Mouse (Mus musculus) pancreas, adult 10 weeks (tissue): Measurements from ENCODE around the gene Tdp1. TPM values are rescaled to one million over a fixed set of nuclear protein-coding genes. Genes with fewer than 3 reads are reported as not detected.

Experiments used
- polyA plus RNA-seq: library from polyadenylated mRNA; stranded (reverse); fragments of 350-450 nt; fragmentation: Illumina TruSeq; extraction: RNeasy Lipid Tissue Mini Kit (QIAGEN cat#74804); gene quantifications from one replicate; pipeline ENCODE4 v1.2.3, GENCODE M21; 2015; ENCODE audit warnings: low read depth, low replicate concordance; ENCODE audit not compliant: insufficient read depth

The Tdp1 gene
- polyA plus RNA-seq: 4.9 TPM

DNA sequence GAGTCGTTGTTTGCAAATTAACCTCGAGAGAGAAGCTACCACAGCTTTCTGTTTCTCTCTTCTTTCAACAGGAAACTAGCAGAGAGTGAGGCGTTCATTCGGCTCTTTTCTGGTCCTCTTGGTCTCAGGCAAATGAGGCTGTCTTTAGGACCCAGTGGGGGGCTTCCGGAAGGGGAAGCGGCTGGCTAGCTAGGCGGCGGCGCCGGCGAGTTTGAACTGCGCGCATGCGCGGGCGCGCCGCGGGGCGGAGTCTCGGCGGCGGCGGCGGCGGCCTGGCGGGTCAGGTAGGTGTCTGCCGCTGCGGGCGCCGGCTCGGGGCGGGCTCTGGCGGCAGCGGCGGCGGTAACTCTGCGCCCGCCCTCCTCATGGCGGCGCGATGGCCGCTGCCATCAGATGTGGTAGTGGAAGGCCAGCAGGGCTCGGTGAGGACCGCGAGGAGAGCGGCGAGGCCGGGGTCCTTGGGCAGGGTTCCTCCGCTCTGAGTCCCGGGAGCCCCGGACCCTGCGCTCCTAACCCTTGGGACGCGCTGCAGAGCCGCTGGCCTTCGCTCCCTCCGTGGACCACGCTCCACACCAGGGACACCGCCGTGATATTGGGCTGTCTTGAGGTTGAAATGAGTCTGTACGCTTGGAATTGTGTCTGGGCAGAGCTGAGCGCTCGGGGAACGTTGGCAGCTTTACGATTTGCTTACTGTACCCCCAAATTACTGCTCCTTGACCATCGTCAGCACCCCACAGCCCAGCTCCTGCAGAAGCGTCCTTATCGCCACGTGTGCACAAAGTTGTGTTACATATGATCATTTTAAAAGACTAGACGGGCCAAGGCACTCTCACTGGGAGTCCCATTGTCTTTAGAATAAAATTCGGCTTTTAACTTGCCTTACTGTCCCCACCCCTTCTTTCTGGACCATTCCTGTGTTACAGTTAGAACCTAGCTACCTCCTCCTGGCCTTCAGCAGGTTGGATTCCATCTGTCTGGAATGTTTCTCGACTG, at the start of gene Tdp1, which contains the start of gene Efcab11:
Tdp1 (plus strand) TSS at position 249 of the 993 bp plus-strand sequence.
Efcab11 (minus strand) TSS at position 171 of the 993 bp plus-strand sequence.

DNA sequence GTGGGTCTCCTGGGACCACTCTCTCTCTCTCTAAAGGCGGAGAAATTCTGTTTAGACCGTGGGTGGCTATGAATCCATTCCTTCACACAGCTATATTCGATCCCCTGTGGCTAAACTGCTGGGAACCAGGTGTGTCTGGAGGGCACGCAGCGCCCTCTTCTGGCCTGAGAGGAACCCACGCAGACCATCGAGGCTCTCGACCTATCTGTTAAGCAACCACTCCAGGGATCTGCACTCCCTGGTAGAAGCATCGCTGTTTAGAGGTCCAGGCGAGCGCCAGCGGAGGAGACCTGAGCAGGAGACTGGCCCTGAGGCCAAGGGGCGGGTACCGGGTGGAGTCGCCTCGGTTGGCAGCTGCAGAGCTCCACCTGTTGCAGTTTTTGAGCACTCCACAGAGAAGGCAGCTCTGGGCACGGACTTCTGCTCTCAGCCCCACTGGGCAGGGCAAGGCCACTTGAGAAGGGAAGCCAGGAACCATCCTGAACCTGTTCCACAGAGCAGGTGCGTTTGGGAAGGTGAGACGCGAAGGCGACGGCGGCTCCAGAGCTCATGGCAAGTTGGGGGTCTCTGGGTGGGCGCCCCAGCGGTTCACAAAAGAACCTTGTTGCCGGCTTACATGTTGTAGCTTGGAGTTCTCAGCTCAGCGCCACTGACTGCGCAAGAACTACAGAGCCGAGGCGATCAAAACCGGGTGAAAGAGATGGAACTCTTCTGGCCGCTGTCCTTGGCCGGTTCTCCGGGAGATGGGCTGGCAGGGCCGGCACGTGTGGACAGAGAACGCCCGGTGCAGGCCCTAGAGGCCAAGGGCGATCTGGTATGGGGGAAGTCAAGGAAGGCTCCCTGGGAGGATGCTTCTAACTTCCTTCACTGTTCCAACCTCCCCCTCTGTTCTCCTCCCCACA, 80.2 kb downstream of the Tdp1 start, which contains the start of gene Kcnk13:
Kcnk13 (plus strand) TSS at position 199 of the 902 bp plus-strand sequence.

Other genes starting within 250 kb of the Tdp1 start
- not detected for gene Efcab11, start 78 bp upstream of the Tdp1 start, polyA plus RNA-seq
- not detected for gene Kcnk13, start 80.0 kb downstream of the Tdp1 start, polyA plus RNA-seq
- 41.7 TPM for gene Psmc1, start 225.6 kb downstream of the Tdp1 start, polyA plus RNA-seq